Mouse (Mus musculus) layer of hippocampus, adult 2 months (tissue): ENCODE measurements around the gene 4933417A18Rik. TPM values are rescaled to one million over a fixed set of nuclear protein-coding genes. Genes with fewer than 3 reads are reported as not detected.
A peak's percentile ranks its signal among the peaks of the same experiment; 100 is the strongest.

Experiments used
- DNase-seq, 2 experiments: peaks; one replicate each; pipeline ENCODE4 v3.0.0; 2022; ENCODE audit warnings: low spot score in 2 of 2
- H3K27ac ChIP-seq: fragments of 200-600 bp; 2 replicates; pipeline ENCODE4 v1.8.1; 2022
- H3K4me3 ChIP-seq: fragments of 200-600 bp; 2 replicates; pipeline ENCODE4 v1.8.1; 2022; ENCODE audit warnings: mild to moderate bottlenecking
- CTCF ChIP-seq: fragments of 200-600 bp; conservative IDR thresholded peaks from 2 replicates; pipeline ENCODE4 v1.8.1; 2022; ENCODE audit warnings: antibody characterized with exemption, mild to moderate bottlenecking, moderate library complexity
- total RNA-seq, 2 experiments: library from RNA; stranded (reverse); gene quantifications; 2 replicates each; pipeline ENCODE4 v1.2.3; 2021

4933417A18Rik gene
- total RNA-seq, 2 experiments from 2014 or later = not detected

GRCm38 (mm10) chr13:34993085-34993484 is 68.9 kb downstream of the 4933417A18Rik start:
- peak overlapping the region; percentile 93; the same call in 1 of the 2 replicates for H3K27ac ChIP-seq
- peak overlapping the region; percentile 82 for H3K4me3 ChIP-seq
- no peak for DNase-seq
- no peak for TF ChIP-seq CTCF

GRCm38 (mm10) chr13:34993595-34993982 is 69.4 kb downstream of the 4933417A18Rik start:
- DNase-seq = peak in 1 of 2 experiments; percentile 23
- Histone ChIP-seq H3K27ac (peak overlapping the region; percentile 93), H3K4me3 (peak overlapping the region; percentile 82)
- no peak for TF ChIP-seq CTCF

- TF ChIP-seq CTCF = no peak
- Histone ChIP-seq H3K4me3 (peak overlapping the region; percentile 82), H3K27ac (peak overlapping the region; percentile 93)
- DNase-seq = peak; percentile 88 to 91
These were observed 70.0 kb downstream of the 4933417A18Rik start for GRCm38 (mm10) chr13:34993983-34994811.

- TF ChIP-seq CTCF = no peak
- H3K27ac ChIP-seq = no peak overlapping the region
- DNase-seq = no peak
- H3K4me3 ChIP-seq = no peak overlapping the region
These were observed 71.7 kb downstream of the 4933417A18Rik start for GRCm38 (mm10) chr13:34995925-34996324.

Other genes starting within 250 kb of the 4933417A18Rik start
- gene Fam50b, start 189.6 kb upstream of the 4933417A18Rik start, total RNA-seq = not detected
- gene Prpf4b, start 49.1 kb upstream of the 4933417A18Rik start, total RNA-seq = 10 to 100 TPM; 88.8 to 98.4 TPM
- under 1 TPM; 0.51 to 0.54 TPM for gene Fam217a, start 99 bp upstream of the 4933417A18Rik start, total RNA-seq
- under 1 TPM; 0.44 to 0.56 TPM for gene Eci3, start 39.4 kb downstream of the 4933417A18Rik start, total RNA-seq
- 10 to 100 TPM; 46.8 to 51.7 TPM for gene Eci2, start 102.7 kb downstream of the 4933417A18Rik start, total RNA-seq